Mouse (Mus musculus): Measurements from ENCODE around the gene Cx3cl1. TPM values are rescaled to one million over a fixed set of nuclear protein-coding genes. Genes with fewer than 3 reads are reported as not detected.

Gene Cx3cl1
- polyA plus RNA-seq (2017; shearing (Covaris generic)), result 0.31 TPM

GRCm38 (mm10) chr8:94771941-94772670 is at the start of gene Cx3cl1:
Cx3cl1 (plus strand) TSS chr8:94772009.

GRCm38 (mm10) chr8:94745476-94746184 is 26.2 kb upstream of the Cx3cl1 start, which contains the start of gene Ccl22:
Ccl22 (plus strand) TSS chr8:94745590.

GRCm38 (mm10) chr8:94810153-94810552 is 38.3 kb downstream of the Cx3cl1 start, which contains the start of gene Ccl17:
Ccl17 (plus strand) TSS chr8:94810453.

Other genes starting within 250 kb of the Cx3cl1 start
- 1.4 TPM for gene Cpne2, start 239.0 kb upstream of the Cx3cl1 start, polyA plus RNA-seq (2017; shearing (Covaris generic))
- 61.6 TPM for gene Rspry1, start 170.1 kb upstream of the Cx3cl1 start, polyA plus RNA-seq (2017; shearing (Covaris generic))
- gene Fam192a, start 170.0 kb upstream of the Cx3cl1 start, polyA plus RNA-seq (2017; shearing (Covaris generic)), result 82.1 TPM
- 191 TPM for gene Arl2bp, start 105.4 kb upstream of the Cx3cl1 start, polyA plus RNA-seq (2017; shearing (Covaris generic))
- gene Pllp, start 75.7 kb upstream of the Cx3cl1 start, polyA plus RNA-seq (2017; shearing (Covaris generic)), result not detected
- not detected for gene Ccl22, start 26.4 kb upstream of the Cx3cl1 start, polyA plus RNA-seq (2017; shearing (Covaris generic))
- gene Ccl17, start 38.4 kb downstream of the Cx3cl1 start, polyA plus RNA-seq (2017; shearing (Covaris generic)), result not detected
- 66.1 TPM for gene Coq9, start 66.3 kb downstream of the Cx3cl1 start, polyA plus RNA-seq (2017; shearing (Covaris generic))
- gene Ciapin1, start 66.3 kb downstream of the Cx3cl1 start, polyA plus RNA-seq (2017; shearing (Covaris generic)), result 91.4 TPM
- gene Polr2c, start 85.4 kb downstream of the Cx3cl1 start, polyA plus RNA-seq (2017; shearing (Covaris generic)), result 105 TPM
- gene Dok4, start 104.3 kb downstream of the Cx3cl1 start, polyA plus RNA-seq (2017; shearing (Covaris generic)), result 3.1 TPM
- 0.87 TPM for gene Ccdc102a, start 146.1 kb downstream of the Cx3cl1 start, polyA plus RNA-seq (2017; shearing (Covaris generic))
- not detected for gene Adgrg5, start 151.7 kb downstream of the Cx3cl1 start, polyA plus RNA-seq (2017; shearing (Covaris generic))
- gene Adgrg1, start 202.7 kb downstream of the Cx3cl1 start, polyA plus RNA-seq (2017; shearing (Covaris generic)), result 4.9 TPM
- gene Adgrg3, start 245.7 kb downstream of the Cx3cl1 start, polyA plus RNA-seq (2017; shearing (Covaris generic)), result 0.48 TPM

Data from CD4-positive, CD25-positive, alpha-beta regulatory T cell (primary cell).